ENCODE assay signal across 8 mouse cellular contexts in genomic region chr3:88254268-88254926, GRCm38 (mm10). TPM values are rescaled to one million over a fixed set of nuclear protein-coding genes. Genes with fewer than 3 reads are reported as not detected.
DNase-seq lines count a peak whose midpoint lies in the region; ATAC-seq and TF ChIP-seq lines count a peak whose summit lies in the region.

Gene Rhbg, minus strand, starts transcription at chr3:88254709.

- H3K9ac ChIP-seq in forebrain, embryonic 11.5 days (ENCODE audit: low read length): peak within 1 kb of the TSS; percentile 54
- no peak within 1 kb of the TSS for H3K9ac ChIP-seq in intestine, postnatal 0 days (ENCODE audit: low read depth, low read length)
- peak within 1 kb of the TSS; percentile 28; the same call in 1 of the 2 replicates for H3K9ac ChIP-seq in liver, postnatal 0 days (replicated peaks)
- peak within 1 kb of the TSS; percentile 32; the same call in 1 of the 2 replicates for H3K9ac ChIP-seq in neural tube, embryonic 15.5 days (replicated peaks)

- H3K27me3 ChIP-seq in forebrain, embryonic 11.5 days (ENCODE audit: control insufficient read depth, insufficient read depth, low read length): peaks cover 17% of the 10 kb centered on the region
- H3K27me3 ChIP-seq in intestine, postnatal 0 days (replicated peaks; ENCODE audit: control insufficient read depth, insufficient read depth, low read length): 0 out of 2 replicates have a peak, but pooled peaks cover 10% of the 10 kb centered on the region
- H3K27me3 ChIP-seq in liver, postnatal 0 days (ENCODE audit: insufficient read depth, low read length): peaks cover 16% of the 10 kb centered on the region; the same call in 1 of the 2 replicates
- H3K27me3 ChIP-seq in neural tube, embryonic 15.5 days (replicated peaks): peaks cover 31% of the 10 kb centered on the region

- no peak for ATAC-seq in forebrain, embryonic 11.5 days (replicated peaks; ENCODE audit: low FRiP score)
- ATAC-seq in intestine, postnatal 0 days: peak; percentile 65
- ATAC-seq in liver, postnatal 0 days: peak; percentile 57; the same call in 1 of the 2 replicates
- no peak for ATAC-seq in neural tube, embryonic 15.5 days (ENCODE audit: low FRiP score)

- no peak for TF ChIP-seq POLR2A in bone marrow, adult 2 months (IDR thresholded peaks at IDR 0.05; ENCODE audit: borderline replicate concordance, control insufficient read depth, low read depth, low read length)

- no peak for TF ChIP-seq EP300 in liver, postnatal 0 days (IDR thresholded peaks at IDR 0.05; ENCODE audit: low read depth)

- H3K4me1 ChIP-seq in bone marrow, adult 2 months (ENCODE audit: control insufficient read depth, insufficient read depth, low read length): no peaks in the 10 kb centered on the region
- H3K4me1 ChIP-seq in forebrain, embryonic 11.5 days (replicated peaks; ENCODE audit: control insufficient read depth, insufficient read depth, low read length): peaks cover 4% of the 10 kb centered on the region
- no peaks in the 10 kb centered on the region for H3K4me1 ChIP-seq in intestine, postnatal 0 days (replicated peaks; ENCODE audit: control insufficient read depth, insufficient read depth, low read length)
- peaks cover 5% of the 10 kb centered on the region; the same call in 1 of the 2 replicates for H3K4me1 ChIP-seq in liver, postnatal 0 days (ENCODE audit: insufficient read depth)
- peaks cover 9% of the 10 kb centered on the region for H3K4me1 ChIP-seq in neural tube, embryonic 15.5 days

- intact Hi-C loops in gastrocnemius, postnatal 14 days (cut with DNase I; ENCODE audit: low total_unique reads): no loop called here

- peak within 1 kb of the TSS; percentile 61 for H3K4me3 ChIP-seq in bone marrow, adult 2 months (replicated peaks; ENCODE audit: control insufficient read depth, low read depth, low read length)
- H3K4me3 ChIP-seq in forebrain, embryonic 11.5 days (ENCODE audit: low read depth, low read length): peak within 1 kb of the TSS; percentile 31
- H3K4me3 ChIP-seq in intestine, postnatal 0 days (ENCODE audit: low read depth, low read length): peak within 1 kb of the TSS; percentile 49
- peak within 1 kb of the TSS; percentile 46 for H3K4me3 ChIP-seq in liver, postnatal 0 days (ENCODE audit: low read depth, low read length)
- peak within 1 kb of the TSS; percentile 38 for H3K4me3 ChIP-seq in neural tube, embryonic 15.5 days (replicated peaks)

- DNase-seq in gastrocnemius, adult 18-20 months (ENCODE audit: low spot score): peak; percentile 32
- DNase-seq in gastrocnemius, postnatal 14 days: no peak
- DNase-seq in forebrain, embryonic 11.5 days (ENCODE audit: low spot score): peak; percentile 64
- DNase-seq in liver, postnatal 0 days: peak; percentile 73
- DNase-seq in layer of hippocampus, postnatal 25 days (ENCODE audit: extremely low spot score in 1 of 2, low spot score in 1 of 2): no peak

- H3K9me3 ChIP-seq in forebrain, embryonic 11.5 days (ENCODE audit: control insufficient read depth, low read length): no peaks in the 10 kb centered on the region
- no peaks in the 10 kb centered on the region for H3K9me3 ChIP-seq in intestine, postnatal 0 days (ENCODE audit: control insufficient read depth)
- H3K9me3 ChIP-seq in liver, postnatal 0 days (ENCODE audit: low read length): no peaks in the 10 kb centered on the region
- H3K9me3 ChIP-seq in neural tube, embryonic 15.5 days (replicated peaks): no peaks in the 10 kb centered on the region

- peak within 1 kb of the TSS; percentile 68 for H3K4me2 ChIP-seq in forebrain, embryonic 11.5 days (ENCODE audit: low read depth, low read length, severe bottlenecking)
- H3K4me2 ChIP-seq in intestine, postnatal 0 days (replicated peaks; ENCODE audit: low read depth): peak within 1 kb of the TSS; percentile 80
- H3K4me2 ChIP-seq in liver, postnatal 0 days (ENCODE audit: low read depth, low read length): peak within 1 kb of the TSS; percentile 82
- peak within 1 kb of the TSS; percentile 72 for H3K4me2 ChIP-seq in neural tube, embryonic 15.5 days

- WGBS in bone marrow, adult 2 months: under 1% methylated on average over 34 of the region's 34 CpGs
- WGBS in forebrain, embryonic 11.5 days: 3% methylated on average over 34 of the region's 34 CpGs
- 2% methylated on average over 33 of the region's 34 CpGs for WGBS in intestine, postnatal 0 days
- WGBS in liver, postnatal 0 days (ENCODE audit: insufficient replicate concordance): 2% methylated on average over 34 of the region's 34 CpGs
- 3% methylated on average over 34 of the region's 34 CpGs for WGBS in neural tube, embryonic 15.5 days

- no peak within 1 kb of the TSS for H3K27ac ChIP-seq in bone marrow, adult 2 months (ENCODE audit: control insufficient read depth, insufficient read depth, low read depth, low read length, poor library complexity)
- no peak within 1 kb of the TSS for H3K27ac ChIP-seq in forebrain, embryonic 11.5 days (ENCODE audit: low read depth, low read length)
- no peak within 1 kb of the TSS for H3K27ac ChIP-seq in intestine, postnatal 0 days (ENCODE audit: low read depth, low read length)
- H3K27ac ChIP-seq in liver, postnatal 0 days (ENCODE audit: low read depth): no peak within 1 kb of the TSS
- H3K27ac ChIP-seq in neural tube, embryonic 15.5 days (replicated peaks): no peak within 1 kb of the TSS

- no peaks in the 10 kb centered on the region for H3K36me3 ChIP-seq in forebrain, embryonic 11.5 days (ENCODE audit: control insufficient read depth, insufficient read depth, low read length)
- no peaks in the 10 kb centered on the region for H3K36me3 ChIP-seq in intestine, postnatal 0 days (ENCODE audit: control insufficient read depth, insufficient read depth)
- H3K36me3 ChIP-seq in liver, postnatal 0 days (replicated peaks; ENCODE audit: insufficient read depth, low read length): no peaks in the 10 kb centered on the region
- no peaks in the 10 kb centered on the region for H3K36me3 ChIP-seq in neural tube, embryonic 15.5 days

- TF ChIP-seq CTCF in bone marrow, adult 2 months (IDR thresholded peaks at IDR 0.05; ENCODE audit: control insufficient read depth, insufficient read depth, low read length): no peak
- TF ChIP-seq CTCF in intestine, postnatal 0 days (IDR thresholded peaks at IDR 0.05; ENCODE audit: low read depth): no peak
- no peak for TF ChIP-seq CTCF in liver, postnatal 0 days (IDR thresholded peaks at IDR 0.05; ENCODE audit: low read depth)

RNA-seq across cellular contexts. Expression of gene Rhbg, which starts in this region (rescaled TPM):
- not detected for total RNA-seq in gastrocnemius, adult 18-20 months (2021)
- total RNA-seq in gastrocnemius, postnatal 14 days (2021): not detected
- not detected in 2 replicates for polyA plus RNA-seq in bone marrow, adult 2 months (2011; ENCODE audit: insufficient read depth, insufficient read length, low replicate concordance, missing spikeins)
- 0.36 TPM in 1 of 2 replicates, not detected in the other for polyA plus RNA-seq in forebrain, embryonic 11.5 days (2014; fragmentation: Nextera tagmentation; extraction: Ambion mirVana)
- 0.60 and 0.65 TPM in 2 replicates for polyA plus RNA-seq in intestine, postnatal 0 days (2015; fragmentation: Nextera tagmentation; extraction: Ambion mirVana)
- polyA plus RNA-seq in liver, postnatal 0 days (2015; fragmentation: Nextera tagmentation; extraction: Ambion mirVana): 6.5 and 7.0 TPM in 2 replicates
- 0.78 and 0.83 TPM in 2 replicates for polyA plus RNA-seq in neural tube, embryonic 15.5 days (2015; fragmentation: Nextera tagmentation; extraction: Ambion mirVana)
- not detected for total RNA-seq in layer of hippocampus, postnatal 25 days (2021)

Comparison
In these comparisons a context has a peak if more than half of its experiments do, and no peak if none do; other contexts are left out.
1. Peak in DNase-seq in gastrocnemius, adult 18-20 months; RNA of the gene not detected or under 1 TPM.
2. Peak in DNase-seq, H3K4me3 ChIP-seq, H3K9ac ChIP-seq and H3K4me2 ChIP-seq in forebrain, embryonic 11.5 days; RNA of the gene not detected or under 1 TPM.
3. Peak in ATAC-seq, H3K4me3 ChIP-seq and H3K4me2 ChIP-seq in intestine, postnatal 0 days; RNA of the gene not detected or under 1 TPM.